Mouse (Mus musculus) kidney, adult 2 months (tissue): ENCODE measurements at regions not wholly inside any gene's neighbourhood (a gene's known extent, or its start where the extent isn't known, plus 50 kb on each side); places are given as distances from the start of the nearest gene placed in this dataset.

Source experiments
- CTCF ChIP-seq: fragments of 200-500 bp; conservative IDR thresholded peaks from 2 replicates; pipeline ENCODE4 v1.5.1; 2011; ENCODE audit warnings: low read depth, mild to moderate bottlenecking, control low read depth, low read length, moderate library complexity, mixed read lengths; ENCODE audit not compliant: insufficient read depth, insufficient read length
- POLR2A ChIP-seq: fragments of 200-500 bp; IDR thresholded peaks from one replicate; pipeline ENCODE4 v1.6.1; 2011; ENCODE audit warnings: low read depth, low read length, control low read depth

- no peak for TF ChIP-seq POLR2A
- TF ChIP-seq CTCF = no peak
Observed at GRCm38 (mm10) chr3:57945765-57946164, 97.9 kb upstream of the Pfn2 start.
